Comparison of ENCODE assay signal across 1 mouse cellular context in the genomic region with DNA sequence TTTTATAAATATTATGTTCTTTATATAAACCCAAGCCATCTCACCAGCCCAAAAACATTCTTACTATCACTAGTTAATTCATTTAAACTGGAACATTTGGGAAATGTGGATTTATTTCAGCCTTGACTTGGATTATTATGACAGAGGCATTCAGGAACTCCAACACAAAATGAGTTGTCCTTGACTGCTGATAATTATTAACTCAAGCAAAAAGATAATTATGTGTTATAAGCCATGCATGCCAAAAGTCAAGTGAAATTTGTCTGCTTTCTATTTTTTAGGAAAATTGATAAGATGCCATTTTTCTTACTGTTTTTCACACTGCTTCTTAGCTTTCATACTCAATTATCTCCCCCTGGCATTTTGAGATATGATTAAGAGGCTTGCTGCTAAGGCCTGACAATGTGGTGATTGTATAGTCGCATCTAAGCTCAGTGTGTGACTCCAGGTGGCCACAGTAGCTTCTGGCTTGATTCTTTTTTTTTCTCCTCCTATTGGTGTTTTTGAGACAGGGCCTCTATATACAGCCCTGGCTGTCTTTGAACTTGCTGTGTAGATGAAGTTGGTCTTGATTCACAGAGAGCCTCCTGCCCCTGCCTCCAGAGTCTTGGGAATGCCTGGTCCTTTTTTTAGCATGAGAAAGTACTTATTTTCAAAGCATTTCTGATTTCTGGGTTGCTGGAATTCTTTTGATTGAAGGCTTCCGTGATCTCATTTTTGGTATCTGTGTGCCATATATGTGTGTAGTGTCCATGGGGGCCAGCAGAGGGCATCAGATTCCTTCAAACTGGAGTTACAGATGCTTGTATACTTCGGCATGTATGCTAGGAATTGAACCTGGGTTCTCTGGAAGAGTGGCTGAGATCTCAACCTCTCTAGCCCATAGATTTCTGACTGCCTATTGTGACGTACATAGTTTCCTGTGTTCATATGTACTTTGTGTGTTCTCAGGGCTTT.
TF ChIP-seq lines count a peak whose summit lies in the region.

No protein-coding gene starts in this region.

TF ChIP-seq in MEL, 35 proteins besides CTCF, POLR2A, EP300 and RAD21 (continued from another document):
- TF ChIP-seq GABPA (IDR thresholded peaks at IDR 0.05; ENCODE audit: low read depth, low read length) (no peak), ZC3H11A (IDR thresholded peaks at IDR 0.05; ENCODE audit: low read depth, low read length) (peak; percentile 38; the same call in 1 of the 2 replicates), JUND (IDR thresholded peaks at IDR 0.05; ENCODE audit: low read depth, low read length) (0 out of 2 replicates have a peak, but pooled peaks have one; percentile 34), TCF12 (IDR thresholded peaks at IDR 0.05; ENCODE audit: low read depth, low read length) (peak; percentile 83), NELFE (IDR thresholded peaks at IDR 0.05; ENCODE audit: low read depth, low read length) (no peak), UBTF (IDR thresholded peaks at IDR 0.05; ENCODE audit: borderline replicate concordance, insufficient read depth, low read depth, low read length) (no peak), ZKSCAN1 (IDR thresholded peaks at IDR 0.05; ENCODE audit: low read depth, low read length) (no peak), MYB (IDR thresholded peaks at IDR 0.05; ENCODE audit: low read depth, low read length) (no peak), USF1 (IDR thresholded peaks at IDR 0.05; ENCODE audit: low read depth, low read length) (no peak), E2F4 (IDR thresholded peaks at IDR 0.05; ENCODE audit: borderline replicate concordance, low read depth, low read length) (no peak), USF2 (IDR thresholded peaks at IDR 0.05; ENCODE audit: borderline replicate concordance in 1 of 2, insufficient read depth in 1 of 2, low read depth in 1 of 2, low read length in 2 of 2) (no peak), ZNF384 (IDR thresholded peaks at IDR 0.05; ENCODE audit: low read depth, low read length) (no peak; the same call in 1 of the 2 replicates), TBP (IDR thresholded peaks at IDR 0.05; ENCODE audit: low read depth, low read length) (no peak), ETS1 (IDR thresholded peaks at IDR 0.05; ENCODE audit: low read depth, low read length) (peak; percentile 50; the same call in 1 of the 2 replicates), BHLHE40 (IDR thresholded peaks at IDR 0.05; ENCODE audit: borderline replicate concordance, low read depth, low read length) (no peak), MYC (IDR thresholded peaks at IDR 0.05; ENCODE audit: low read depth, low read length) (no peak), POLR2AphosphoS2 (IDR thresholded peaks at IDR 0.05; ENCODE audit: low read length) (no peak), NRF1 (IDR thresholded peaks at IDR 0.05; ENCODE audit: insufficient read depth, low read depth, low read length, poor library complexity, severe bottlenecking) (no peak), POLR2AphosphoS5 (IDR thresholded peaks at IDR 0.05; ENCODE audit: borderline replicate concordance, low read depth, low read length) (no peak), TAL1 (IDR thresholded peaks at IDR 0.05; ENCODE audit: low read length) (peak; percentile 30; the same call in 1 of the 2 replicates), SMC3 (IDR thresholded peaks at IDR 0.05; ENCODE audit: low read depth, low read length) (peak; percentile 61), MAZ (IDR thresholded peaks at IDR 0.05; ENCODE audit: low read depth, low read length) (0 out of 2 replicates have a peak, but pooled peaks have one; percentile 18), ZMIZ1 (IDR thresholded peaks at IDR 0.05; ENCODE audit: low read depth, low read length) (no peak)
